Mouse (Mus musculus) bone marrow macrophage, adult 2 months (primary cell): Measurements from ENCODE around the gene Gramd4. TPM values are rescaled to one million over a fixed set of nuclear protein-coding genes. Genes with fewer than 3 reads are reported as not detected.

ENCODE experiments used
- H3K27ac ChIP-seq: 2 replicates; pipeline ENCODE4 v1.5.1; 2012; ENCODE audit warnings: low read depth, low read length; ENCODE audit not compliant: insufficient read depth
- H3K4me1 ChIP-seq: 2 replicates; pipeline ENCODE4 v1.6.1; 2012; ENCODE audit warnings: low read length; ENCODE audit not compliant: control insufficient read depth, insufficient read depth
- H3K4me3 ChIP-seq: 2 replicates; pipeline ENCODE4 v1.5.1; 2012; ENCODE audit warnings: mild to moderate bottlenecking, low read length, moderate library complexity; ENCODE audit not compliant: insufficient read depth
- CTCF ChIP-seq: IDR thresholded peaks from 2 replicates; pipeline ENCODE4 v1.5.1; 2012; ENCODE audit warnings: low read depth, mild to moderate bottlenecking, low read length, moderate library complexity
- POLR2A ChIP-seq: IDR thresholded peaks from 2 replicates; pipeline ENCODE4 v1.6.1; 2012; ENCODE audit warnings: mild to moderate bottlenecking, low read depth, low read length, borderline replicate concordance
- polyA plus RNA-seq: library from polyadenylated mRNA; stranded (reverse); fragments of >200 nt; gene quantifications from 2 replicates; pipeline ENCODE4 v1.2.4, GENCODE M21; 2012; ENCODE audit not compliant: missing spikeins, insufficient read depth, insufficient read length

Gene Gramd4
- polyA plus RNA-seq, 1 experiment, result 3.8 TPM

DNA sequence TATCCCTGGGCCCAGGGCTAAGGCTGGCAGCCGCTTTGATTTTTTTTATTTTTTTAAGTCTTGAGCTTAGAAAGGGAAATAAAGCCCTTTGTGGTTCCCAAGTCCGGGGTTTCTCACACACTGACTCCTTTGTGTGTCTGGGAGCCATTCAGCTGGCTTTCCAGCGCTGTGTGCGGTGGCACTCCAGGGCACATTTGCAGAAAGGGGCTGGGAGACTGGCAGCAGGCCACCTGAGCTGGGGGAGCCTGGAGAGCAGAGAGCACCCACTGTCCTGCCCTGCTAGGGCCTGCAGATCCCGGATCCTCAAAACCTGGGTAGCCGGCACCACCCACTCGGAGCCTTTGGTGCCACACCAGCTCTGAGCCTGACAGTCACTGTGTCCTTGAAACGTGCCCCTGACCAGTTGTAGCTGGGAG lies 28.8 kb downstream of the Gramd4 start:
- no peak for TF ChIP-seq CTCF
- TF ChIP-seq POLR2A, result no peak
- Histone ChIP-seq H3K27ac (no peak overlapping the region), H3K4me3 (no peak overlapping the region), H3K4me1 (peaks cover 37% of the 10 kb centered on the region)

DNA sequence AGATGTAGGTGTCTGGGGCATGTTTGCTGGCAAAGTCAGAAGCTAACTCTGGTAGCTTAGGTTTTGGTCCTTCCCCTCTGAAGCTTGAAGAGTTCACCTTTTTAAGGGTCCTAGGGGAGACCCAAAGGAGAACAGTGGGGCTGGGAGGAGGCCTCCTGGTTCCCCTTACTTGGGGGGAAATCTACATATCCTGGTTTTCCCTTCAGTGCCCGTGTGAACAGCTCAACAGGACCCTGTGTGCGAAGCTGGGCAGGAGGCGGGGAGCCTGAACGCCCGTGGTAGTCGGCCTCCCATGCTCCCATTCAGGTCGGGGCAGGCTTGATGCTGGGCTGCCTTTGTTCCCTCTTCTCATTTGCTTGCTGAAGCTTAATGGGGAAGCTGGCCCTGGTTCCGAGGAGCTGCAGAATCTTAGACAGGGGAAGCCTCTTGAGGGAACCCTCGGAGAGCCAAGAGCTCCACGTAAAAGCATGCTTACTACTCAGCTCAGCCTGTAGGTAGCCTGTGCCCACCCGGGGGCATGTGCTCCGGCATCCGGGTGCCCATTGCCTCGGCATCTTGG lies 30.2 kb downstream of the Gramd4 start:
- Histone ChIP-seq H3K4me3 (no peak overlapping the region), H3K4me1 (peaks cover 34% of the 10 kb centered on the region), H3K27ac (no peak overlapping the region)
- TF ChIP-seq POLR2A, result no peak
- TF ChIP-seq CTCF, result no peak

DNA sequence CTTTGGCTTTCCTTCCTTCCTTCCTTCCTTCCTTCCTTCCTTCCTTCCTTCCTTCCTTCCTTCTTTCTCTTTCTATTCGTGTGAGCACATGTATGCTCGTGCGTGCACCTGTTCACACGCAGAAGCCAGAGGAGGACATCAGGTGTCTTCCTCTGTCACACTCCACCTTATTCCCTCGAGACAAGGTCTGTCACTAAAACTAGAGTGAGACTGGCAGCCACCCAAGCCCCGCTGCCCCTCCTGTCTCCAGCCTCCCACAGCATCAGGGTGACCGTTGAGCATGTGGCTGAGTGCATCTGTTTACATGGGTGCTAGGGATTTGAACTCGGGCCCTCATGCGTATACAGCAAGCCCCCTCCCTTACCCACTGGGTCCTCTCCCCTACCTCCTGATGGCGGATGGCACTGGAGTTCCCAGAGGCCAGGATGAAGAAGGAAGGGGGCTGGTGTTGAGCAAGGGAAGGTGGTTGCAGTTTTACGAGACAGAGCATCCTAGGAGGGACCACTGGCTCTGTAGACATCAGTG lies 30.8 kb downstream of the Gramd4 start:
- Histone ChIP-seq H3K4me3 (no peak overlapping the region), H3K4me1 (peaks cover 27% of the 10 kb centered on the region), H3K27ac (no peak overlapping the region)
- TF ChIP-seq CTCF (no peak), POLR2A (no peak)

DNA sequence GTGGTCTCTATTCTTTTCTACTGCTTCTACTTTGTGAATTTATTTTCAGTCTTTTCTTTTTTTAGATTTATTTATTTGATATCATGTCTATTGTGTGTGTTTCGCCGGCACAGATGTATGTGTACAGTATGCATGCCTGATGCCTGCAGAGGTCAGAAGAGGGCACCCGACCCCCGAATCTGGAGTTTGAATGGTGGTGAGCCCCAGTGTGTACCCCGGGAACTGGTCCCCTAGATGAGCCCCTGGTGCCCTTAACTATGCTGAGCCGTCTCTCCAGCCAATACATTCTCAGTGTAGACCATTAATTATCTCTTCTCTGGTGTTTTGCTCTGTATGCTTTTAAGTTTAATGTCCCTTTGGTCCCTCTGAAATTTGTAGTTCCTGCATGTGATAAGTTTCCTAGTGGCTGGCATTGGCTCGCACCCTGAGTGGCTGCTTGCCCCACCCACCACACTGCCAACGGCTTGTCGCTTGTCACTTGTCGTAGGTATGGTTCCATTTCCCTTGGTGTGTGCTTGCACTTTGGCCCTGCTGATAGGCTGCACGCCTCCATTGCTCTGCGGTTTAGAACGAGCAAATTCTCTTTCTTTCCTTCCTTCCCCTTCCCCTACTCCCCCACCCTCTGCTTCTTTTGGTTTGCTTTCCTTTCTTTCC lies 31.7 kb downstream of the Gramd4 start:
- no peak overlapping the region for H3K27ac ChIP-seq

DNA sequence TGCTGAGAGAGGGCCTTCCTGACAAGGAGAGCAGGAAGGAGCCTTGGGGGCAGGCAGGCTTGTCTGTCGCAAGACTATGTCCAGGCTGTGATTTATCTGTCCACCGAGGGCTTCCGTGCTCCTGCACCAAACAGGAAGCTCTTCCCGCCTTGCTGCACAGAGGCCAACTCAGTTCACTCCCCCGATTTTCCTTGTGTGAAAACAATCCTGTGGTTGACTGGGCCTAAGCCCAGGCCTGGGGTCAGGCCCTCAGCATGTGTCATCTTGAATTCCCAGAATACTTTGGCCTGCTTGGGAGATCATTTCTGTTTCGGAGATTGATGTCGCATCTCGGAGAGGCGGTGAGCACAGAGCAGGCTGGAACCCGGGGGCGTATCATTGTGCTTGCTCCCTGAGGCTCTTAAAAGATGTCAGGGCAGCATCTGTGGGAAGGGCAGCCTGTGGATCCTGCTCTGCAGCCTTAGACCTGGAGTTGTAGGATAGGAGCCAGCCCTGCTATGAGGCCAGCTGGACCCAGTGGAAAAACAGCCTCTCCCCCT lies 32.6 kb downstream of the Gramd4 start:
- Histone ChIP-seq H3K4me3 (no peak overlapping the region), H3K27ac (no peak overlapping the region)

More for the DNA sequence above, 31.7 kb downstream of the Gramd4 start:
- Histone ChIP-seq H3K4me3 (no peak overlapping the region), H3K4me1 (peaks cover 21% of the 10 kb centered on the region)
- no peak for TF ChIP-seq POLR2A
- TF ChIP-seq CTCF, result no peak

DNA sequence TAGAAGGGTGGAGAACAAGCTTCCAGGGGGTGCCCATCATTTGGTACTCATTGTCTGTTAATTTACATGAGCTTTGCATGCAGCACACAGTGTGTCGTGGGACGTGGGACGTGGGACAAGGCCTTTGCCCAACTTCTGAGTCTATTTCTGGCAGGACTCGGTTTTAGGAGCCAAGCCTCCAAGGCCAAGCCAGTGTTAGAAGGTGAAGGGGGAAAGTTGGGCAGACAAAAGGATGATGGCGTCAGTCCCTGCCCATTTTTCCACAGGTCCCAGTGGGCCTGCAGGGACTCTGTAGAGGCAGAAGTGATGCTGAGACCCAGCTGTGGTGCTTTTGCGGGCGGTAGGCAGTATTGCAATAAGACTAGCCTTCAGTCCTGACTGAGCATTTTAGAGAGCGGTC lies 33.1 kb downstream of the Gramd4 start:
- TF ChIP-seq CTCF (no peak), POLR2A (no peak)
- no peak overlapping the region for H3K4me3 ChIP-seq
- H3K4me1 ChIP-seq, result peaks cover 21% of the 10 kb centered on the region
- no peak overlapping the region for H3K27ac ChIP-seq

More for the DNA sequence above, 32.6 kb downstream of the Gramd4 start:
- TF ChIP-seq POLR2A (no peak), CTCF (no peak)
- H3K4me1 ChIP-seq, result peaks cover 21% of the 10 kb centered on the region

DNA sequence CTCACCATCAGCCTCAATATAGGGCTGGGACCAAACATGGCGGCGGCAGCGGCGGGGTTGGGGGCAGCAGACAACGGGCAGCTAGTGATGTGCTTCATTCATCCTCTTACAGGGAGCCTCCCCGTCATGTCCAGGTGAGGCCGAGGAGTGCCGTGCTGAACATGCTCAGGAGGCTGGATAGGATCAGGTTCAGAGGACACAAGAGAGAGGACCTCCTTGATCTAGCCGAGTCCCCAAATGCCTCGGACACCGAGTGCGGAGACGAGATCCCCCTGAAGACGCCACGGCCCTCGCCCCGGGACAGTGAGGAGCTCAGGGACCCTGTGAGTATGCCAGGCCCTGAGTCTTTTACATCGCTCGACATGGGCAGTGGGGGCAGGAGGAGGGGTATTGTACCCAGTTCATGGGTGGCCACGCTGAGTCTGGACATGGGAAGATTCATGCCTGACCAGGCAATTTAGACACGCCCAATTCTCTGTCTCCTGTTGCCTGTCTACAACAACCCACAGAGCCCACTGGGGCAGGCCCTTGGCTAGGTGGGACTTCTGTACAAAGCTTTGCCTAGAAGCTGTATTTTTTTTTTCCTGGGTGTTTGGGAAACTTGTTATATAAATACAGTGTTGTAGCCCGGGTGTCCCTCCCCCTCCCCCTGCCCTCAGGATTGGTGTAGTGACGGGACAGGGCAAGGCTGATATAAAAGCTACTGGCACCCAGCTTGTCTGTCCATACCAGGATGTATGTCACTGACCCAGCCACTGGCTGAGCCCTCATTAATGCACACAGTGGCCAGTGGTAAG lies 33.9 kb downstream of the Gramd4 start:
- TF ChIP-seq CTCF (no peak), POLR2A (no peak)
- no peak overlapping the region for H3K27ac ChIP-seq
- no peak overlapping the region for H3K4me3 ChIP-seq
- peaks cover 16% of the 10 kb centered on the region for H3K4me1 ChIP-seq

DNA sequence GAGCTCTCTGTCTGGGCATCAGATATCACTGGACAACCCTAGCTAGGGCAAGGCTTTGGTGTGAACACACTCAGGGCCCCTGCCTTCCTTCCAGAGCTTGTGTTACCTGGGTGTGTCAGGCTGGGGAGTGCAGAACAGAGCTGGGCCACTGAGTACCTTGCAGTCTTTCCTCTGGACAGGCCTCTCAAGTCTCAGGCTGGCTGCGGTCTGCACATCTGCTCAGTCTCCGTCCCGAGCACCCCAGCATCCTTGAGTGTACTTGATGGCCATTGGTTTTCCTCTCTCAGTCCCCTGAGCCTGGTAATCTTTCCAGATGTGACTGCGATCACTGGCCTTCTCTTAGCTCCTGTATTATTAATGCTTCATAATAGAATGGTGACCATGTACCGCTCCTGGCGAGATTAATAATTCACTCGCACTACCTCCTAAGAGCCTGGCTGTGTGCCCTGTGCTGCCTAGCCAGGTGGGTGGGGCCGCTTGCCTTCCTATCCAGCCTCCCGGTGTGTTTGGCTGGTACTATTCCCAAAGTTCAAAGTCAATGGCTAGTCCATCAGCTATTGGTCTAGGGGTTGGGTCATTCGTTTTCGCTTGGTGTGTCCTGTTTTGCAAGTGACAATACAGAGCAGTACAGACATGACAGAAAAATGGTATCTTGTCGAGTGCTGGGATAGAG lies 34.6 kb downstream of the Gramd4 start:
- peaks cover 16% of the 10 kb centered on the region for H3K4me1 ChIP-seq
- TF ChIP-seq CTCF, result no peak
- TF ChIP-seq POLR2A, result no peak
- no peak overlapping the region for H3K27ac ChIP-seq
- no peak overlapping the region for H3K4me3 ChIP-seq

DNA sequence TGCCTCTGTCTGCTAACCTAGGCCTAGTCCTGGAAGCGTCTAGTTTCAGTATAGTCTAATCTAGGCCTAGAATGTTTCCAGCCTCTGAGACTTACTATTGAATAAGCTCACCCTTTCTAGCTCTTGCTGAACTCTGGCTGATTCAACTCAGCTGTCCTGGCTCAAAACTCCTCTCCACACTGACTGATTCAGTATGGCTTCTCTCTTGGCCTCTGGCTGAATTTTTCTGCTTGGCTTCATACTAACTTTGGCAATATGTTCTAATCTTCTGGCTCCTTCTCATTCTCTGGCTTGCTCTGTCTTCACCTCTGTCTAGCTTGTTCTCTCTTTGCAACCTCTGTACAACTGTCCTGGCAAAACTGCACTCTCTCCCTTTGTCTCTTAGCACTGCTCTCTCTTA lies 35.7 kb downstream of the Gramd4 start:
- Histone ChIP-seq H3K4me3 (no peak overlapping the region), H3K27ac (no peak overlapping the region), H3K4me1 (peaks cover 12% of the 10 kb centered on the region)
- TF ChIP-seq POLR2A, result no peak
- no peak for TF ChIP-seq CTCF
